Mouse (Mus musculus): ENCODE results near the gene Dhx40.
A peak's percentile ranks its signal among the peaks of the same experiment; 100 is the strongest.

The Dhx40 gene

DNA sequence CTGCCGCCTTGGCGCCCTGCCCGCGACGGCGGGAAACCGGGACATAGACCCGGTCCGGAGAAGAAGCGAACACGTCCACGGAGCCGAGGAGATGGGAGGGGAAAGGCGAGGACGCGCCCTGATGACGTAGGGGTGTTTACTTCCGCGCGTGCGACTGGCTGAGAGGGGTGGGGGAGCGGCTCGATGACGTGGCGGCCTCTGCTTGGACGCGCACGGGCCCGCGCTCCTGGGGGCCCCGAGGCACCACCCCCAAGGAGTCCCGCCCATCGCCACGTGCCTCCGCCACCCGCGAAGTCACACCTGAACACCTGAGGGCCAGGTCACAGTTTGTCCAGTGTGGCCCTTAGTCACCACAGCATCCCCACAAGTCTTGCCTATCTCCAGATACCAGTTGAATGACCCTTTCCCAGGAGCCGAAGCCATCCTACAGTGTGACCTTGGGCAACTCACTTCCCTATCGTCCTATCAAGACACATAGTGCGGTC, at the start of gene Dhx40:
Gene Dhx40 (minus strand): TSS at position 242 of the 485 bp plus-strand sequence.
- DNase-seq = peak; percentile 94

DNA sequence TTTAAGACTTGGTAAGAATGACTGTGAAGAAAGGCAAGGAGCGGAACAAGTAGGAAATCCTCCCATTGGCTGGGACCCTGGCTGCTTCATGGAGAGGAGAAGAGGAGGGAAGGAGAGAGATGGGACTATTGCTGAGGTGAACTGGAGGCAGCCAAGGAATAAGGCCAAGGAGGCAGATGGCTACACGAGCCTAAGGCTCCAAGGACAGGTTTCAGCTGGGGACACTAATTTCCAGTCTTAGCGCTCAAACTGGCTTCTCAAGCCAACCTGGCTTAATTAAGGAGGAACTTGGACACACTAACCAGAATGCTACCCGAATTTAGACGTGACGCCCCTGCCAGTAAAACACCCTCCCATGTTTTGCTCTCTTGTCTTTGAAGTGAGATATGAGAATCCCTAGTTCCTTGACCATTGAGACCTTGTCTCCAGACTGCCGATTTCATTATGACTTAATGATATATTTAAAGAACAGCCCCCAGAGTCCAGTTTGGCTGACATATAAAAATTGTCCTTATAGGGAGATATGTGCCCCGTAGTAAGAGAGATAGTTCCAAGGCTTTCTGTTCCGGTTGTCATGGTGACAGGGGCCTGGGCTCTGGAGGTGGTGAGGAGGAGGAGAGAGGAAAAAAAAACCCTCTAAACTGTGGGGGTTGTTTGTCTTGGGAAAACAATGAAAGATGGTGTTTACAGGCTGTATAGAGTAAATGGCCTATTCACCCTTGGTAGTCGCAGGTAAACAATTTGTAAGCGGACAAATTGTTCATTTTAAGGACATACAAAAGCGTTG, 48.3 kb upstream of the Dhx40 start:
- no peak for DNase-seq

DNA sequence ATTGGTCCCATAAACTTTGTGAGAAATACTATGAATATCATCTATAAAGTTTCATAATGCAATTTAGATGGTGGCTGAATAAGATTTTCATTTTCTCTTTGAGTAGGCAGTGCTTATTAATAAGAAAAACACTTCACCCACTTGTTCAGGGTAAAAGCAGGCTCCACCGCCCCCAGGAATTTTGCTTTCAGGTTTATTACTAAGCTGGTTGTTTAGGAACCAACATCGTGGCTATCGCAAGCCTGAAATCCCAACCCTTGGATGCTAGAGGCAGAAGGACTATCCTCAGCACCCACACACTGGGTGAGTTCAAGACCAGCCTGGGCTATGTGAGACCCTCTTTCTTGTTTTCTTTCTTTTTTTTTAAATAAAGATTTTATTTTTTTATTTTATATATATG, 45.5 kb upstream of the Dhx40 start:
- DNase-seq = no peak

DNA sequence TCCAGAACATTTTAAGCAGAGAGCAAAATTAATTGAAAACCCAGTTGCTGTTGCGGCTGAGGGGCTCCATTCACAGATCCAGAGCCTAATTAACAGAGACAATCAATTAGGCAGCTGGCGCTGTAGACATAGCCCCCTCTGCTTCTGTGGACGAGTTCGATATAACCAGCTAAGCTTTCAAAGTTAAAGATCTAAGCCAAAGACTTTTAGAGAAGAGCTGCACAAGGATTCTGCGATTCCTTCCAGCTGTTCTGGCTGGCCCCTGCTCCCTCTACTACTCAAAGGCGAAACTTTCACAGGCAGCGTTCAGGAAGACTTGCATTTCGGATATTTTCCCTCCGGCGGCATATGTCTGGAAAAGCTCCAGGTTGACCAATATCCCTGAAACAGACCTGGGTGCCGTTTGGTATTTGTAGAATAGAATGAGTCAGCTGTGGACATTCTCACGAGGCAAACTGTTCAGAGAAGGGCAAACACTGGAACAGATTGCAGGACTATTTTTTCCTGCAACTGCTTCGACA, 45.0 kb upstream of the Dhx40 start:
- DNase-seq = no peak

DNA sequence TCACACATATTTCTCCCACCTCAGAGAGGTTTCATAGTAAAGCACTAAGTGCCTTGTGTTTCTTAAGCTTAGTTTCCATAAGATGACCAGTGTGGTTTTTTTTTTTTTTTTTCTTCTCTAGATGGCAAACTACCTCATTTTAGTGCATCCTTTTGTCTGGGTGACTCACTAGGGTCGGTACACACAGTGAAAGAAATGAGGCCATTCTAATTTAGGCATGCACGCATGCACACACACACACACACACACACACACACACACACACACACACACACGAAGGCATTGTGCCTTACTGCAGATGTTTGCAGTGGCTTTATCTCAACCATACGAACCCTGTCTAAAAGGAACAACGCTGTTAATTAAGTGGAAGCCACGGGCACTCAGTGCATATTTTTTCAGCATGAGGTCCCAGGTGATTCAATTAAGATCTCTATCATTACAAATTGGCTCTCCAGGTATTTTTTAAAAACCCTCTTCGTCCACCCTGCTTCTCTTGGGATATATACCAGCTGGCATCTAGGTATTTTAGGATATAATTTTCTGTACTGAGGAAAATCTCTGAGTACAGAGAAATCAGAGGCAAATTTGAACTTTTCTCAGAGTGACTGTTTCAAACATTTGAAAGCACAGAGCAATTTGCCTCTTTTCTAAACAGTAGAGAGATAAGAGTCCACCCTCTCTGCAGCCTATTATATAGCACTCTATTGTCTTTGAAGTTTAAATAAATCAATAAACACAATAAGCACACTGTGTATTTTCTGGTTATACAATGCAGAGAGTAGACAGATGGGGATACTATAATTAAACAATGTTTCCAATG, 44.4 kb upstream of the Dhx40 start:
- no peak for DNase-seq

DNA sequence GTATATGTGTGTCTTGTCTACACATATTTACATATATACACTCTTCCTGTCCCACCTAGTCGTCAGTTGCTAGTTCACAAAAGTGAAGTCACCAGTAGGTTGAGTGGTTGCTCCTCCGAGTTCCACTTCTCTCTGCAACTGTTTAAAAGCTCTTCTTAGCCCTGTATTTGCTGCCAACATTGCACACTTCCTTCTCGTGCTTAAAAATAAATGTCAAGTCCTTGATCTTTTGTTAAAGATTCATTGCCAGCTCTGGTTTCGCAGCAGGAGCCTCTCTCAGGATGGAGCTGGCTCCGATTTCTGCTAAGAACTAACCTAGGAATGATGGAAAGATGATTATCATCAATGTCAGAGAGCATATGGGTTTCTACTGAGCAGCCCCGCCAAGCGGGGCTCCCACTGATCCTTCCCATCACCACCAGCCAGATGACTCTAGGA, 43.7 kb upstream of the Dhx40 start:
- no peak for DNase-seq

DNA sequence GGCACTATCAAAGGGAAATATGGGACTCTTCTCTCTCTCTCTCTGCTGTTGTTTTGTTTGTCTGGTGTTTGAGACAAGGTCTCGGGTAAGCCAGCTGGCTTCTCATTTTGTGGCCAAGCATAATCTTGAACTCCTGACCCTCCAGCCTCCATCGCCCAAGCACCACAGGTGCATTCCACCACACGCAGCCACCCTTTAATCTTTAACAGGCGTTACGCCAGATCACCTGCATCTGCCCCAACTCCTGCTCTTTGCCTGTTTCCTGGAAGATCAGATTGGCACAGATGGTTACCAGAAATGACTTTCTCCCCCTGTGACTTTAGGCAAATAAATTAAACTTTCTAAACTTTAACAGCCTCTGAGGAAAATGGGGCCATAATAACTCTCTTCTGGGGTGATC, 36.3 kb upstream of the Dhx40 start:
- no peak for DNase-seq

DNA sequence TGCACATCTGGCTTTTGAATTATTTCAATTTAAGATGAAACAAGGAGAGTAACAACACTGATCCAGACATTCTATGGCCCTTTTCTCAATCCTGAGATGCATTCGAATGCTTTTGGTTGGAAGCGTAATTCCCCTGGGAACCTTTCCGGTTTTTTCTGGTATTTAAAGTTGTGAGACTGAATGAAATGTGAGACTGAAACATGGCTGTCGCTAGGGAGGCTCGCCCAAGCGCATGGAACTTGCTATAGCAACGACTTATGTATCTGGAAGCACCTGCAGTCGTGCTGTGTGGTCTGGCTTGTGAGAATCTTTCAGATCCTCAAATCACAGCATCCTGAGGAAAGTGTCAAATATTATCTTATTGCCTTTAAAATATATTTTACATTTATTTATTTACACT, 33.7 kb upstream of the Dhx40 start:
- no peak for DNase-seq

DNA sequence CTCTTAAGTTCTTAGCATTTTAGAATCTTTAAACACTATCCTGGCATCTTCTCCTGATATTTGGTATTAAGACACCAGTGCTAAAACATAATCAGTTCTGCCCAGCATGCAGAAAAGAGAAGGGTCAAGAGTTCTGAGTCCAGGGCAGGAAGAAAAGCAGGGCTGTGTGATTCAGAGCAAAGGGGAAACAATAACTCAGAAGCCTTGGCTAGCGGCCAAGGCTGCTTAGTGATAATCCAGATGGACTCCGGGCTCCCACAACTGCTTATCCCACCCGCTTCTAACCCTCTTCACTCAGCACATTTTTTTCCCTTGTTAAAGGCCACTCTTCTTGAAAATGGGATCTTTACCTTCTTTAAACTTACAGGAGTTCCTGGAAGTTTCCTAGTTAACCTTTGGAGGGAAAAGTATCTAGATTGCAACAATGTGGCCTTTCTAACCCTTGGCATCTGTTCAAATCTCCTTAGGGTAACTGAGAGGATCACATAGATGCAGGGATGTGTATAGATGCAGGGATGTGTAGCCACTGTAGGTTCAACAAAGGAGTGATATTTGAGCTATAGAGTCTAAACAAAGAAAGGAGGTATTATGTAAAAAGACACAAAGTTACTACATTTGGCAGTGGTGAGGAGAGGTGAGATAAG, 33.1 kb upstream of the Dhx40 start:
- no peak for DNase-seq

DNA sequence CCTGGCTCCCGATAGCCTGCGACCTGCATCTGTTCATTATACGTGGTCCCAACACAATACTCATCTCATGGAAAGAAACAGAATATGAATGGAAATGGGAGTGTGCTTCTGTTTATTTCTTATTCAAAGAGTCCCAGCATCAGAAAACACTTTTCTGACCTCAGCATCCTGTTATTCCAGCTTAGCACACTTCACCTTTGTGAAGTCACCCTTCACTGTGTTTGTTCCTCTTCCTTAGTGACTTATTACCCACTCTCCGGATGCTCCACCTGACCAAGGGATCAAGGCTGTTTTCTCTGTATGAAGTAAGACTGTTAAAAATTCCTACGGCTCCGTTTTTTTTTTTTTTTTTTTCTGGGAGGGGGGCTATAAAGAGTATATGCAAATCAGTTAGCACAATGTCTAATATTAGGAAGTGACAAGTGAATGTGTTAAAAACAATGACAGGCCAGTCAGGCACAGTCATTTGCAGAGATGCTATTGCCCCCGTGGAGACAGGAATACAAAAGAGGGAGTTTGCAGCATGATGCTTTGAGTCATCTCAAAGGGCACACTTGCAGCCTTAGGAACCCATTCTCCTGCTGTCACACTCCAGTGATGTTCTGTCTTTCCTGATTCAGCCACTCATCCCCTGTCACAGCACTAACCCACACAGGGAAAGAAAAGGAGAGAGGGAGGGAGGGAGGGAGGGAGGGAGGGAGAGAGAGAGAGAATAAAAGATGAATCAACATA, 32.3 kb upstream of the Dhx40 start:
- no peak for DNase-seq

DNA sequence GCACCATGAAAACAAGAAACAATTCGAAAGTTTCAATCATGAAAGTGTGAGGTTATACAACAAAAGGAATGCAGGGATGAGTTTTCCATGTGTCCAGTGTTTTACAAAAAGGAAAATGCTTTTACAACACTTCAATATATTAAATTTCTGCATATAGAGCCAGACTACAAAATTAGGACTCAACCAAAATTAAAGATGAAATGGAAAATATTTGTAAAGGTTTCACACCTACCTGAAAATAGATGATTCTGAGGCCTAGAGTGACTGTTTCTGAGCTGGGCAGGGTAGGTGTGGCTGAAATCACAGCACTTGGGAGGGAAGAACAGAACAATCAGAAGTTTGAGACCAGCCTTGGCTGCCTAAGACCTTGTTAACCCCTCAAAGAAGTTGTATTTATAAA, 31.2 kb upstream of the Dhx40 start:
- no peak for DNase-seq

DNA sequence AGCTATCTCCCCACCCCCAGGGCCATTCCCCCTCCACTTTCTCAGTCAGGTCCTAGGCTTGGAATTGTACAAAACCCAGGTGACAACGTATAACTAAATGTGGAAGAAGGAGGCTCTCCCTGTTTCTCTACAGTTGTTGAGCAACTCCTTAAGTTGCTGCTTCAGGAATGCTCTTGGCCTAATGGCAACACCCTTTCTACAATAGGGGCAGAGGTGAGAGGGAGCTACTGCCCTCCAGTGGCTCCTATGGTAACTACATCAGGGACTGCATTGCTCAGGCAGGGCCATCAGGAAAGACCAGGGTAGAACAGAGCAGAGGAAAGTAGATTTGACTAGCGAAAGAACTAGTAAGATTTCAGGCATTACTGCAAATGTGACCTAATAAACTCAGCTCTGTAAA, 28.8 kb upstream of the Dhx40 start:
- DNase-seq = peak; percentile 40

DNA sequence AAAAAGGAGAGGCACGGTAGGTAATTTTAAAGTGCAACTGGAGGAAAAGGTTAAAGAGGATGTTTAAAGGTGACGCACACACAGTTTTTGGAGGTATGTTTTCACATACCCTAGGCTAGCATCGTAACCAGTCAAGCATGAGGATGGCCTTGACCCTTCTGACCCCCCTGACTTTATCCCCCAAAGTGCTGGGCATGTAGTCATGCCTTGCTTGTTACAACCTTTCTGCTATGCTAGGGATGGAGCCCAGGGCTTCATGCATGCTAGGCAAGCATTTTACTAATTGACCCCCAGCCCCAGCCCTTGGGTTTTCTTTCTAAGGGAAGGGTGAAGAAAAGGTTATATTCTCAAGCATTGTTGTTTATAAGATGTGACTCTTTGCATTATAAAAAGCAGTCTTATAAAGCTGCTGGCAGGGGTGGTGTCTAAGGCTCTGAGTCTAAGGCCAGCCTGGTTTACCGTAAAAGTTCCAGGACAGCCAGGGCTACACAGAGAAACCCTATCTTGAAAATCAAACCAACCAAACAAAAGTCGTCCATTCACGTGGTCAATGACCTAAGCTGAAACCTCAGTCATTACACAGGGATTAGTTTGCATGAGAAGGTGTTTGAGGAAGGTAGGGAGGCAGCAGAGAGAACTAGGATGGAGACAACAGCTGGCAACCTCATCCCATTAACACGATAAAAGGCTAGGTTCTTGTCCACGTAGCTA, 27.2 kb upstream of the Dhx40 start:
- DNase-seq = no peak

DNA sequence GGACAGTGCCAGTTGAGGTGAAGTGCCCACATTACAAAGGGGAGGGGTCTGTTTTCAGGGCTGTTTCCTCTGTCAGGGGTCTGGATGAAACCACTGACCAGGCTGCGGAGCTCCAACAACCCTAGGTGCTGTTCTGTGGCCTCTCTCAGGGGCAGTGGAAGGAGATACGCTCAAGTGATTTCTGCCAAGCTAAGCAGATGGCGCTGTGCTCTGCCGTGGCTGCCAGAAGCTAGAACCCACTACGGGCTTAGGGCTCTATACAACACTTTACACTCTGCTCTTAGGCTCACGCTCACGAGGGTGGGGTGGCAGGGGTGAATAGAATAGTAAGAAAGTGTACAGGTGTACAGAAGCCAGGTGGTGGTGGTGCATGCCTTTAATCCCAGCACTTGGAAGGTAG, 26.5 kb upstream of the Dhx40 start:
- no peak for DNase-seq

DNA sequence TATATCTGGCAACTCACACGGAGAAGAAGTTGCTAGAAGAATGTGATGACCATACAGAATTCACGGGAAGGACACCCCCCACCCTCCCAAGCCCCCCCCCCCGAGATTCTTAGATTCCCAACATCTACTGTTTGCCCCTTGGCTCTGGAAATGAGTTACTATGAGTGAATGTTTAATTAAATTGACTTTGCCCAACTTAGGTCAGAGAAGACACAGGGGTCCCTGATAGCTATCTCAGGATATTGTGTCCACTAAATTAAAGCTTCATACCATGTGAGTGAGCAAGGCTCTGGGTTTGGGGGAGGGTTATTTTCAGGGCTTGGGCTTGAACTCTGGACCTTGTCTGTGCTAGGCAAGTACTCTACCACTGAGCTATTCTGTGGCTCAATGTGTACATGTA, 25.6 kb upstream of the Dhx40 start:
- no peak for DNase-seq

DNA sequence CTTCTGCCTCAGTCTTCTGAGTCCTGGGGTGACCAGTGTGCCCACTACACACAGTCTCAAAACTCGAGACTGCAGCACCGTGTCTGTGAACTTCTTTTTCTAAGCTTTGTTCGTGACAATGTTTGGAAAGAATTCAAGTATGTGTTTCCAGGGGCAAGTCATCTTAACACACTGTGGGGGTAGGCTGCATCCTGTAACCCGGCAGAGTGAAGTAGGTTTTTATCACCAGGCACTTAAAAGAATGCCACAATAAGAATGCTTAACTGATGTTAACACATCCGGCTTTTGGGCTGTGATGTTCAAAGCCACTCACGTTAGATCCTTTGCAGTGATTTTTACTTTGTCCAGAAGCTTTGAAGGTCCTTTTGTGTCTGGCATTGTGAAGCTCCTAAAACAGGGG, 20.9 kb upstream of the Dhx40 start:
- DNase-seq = no peak

DNA sequence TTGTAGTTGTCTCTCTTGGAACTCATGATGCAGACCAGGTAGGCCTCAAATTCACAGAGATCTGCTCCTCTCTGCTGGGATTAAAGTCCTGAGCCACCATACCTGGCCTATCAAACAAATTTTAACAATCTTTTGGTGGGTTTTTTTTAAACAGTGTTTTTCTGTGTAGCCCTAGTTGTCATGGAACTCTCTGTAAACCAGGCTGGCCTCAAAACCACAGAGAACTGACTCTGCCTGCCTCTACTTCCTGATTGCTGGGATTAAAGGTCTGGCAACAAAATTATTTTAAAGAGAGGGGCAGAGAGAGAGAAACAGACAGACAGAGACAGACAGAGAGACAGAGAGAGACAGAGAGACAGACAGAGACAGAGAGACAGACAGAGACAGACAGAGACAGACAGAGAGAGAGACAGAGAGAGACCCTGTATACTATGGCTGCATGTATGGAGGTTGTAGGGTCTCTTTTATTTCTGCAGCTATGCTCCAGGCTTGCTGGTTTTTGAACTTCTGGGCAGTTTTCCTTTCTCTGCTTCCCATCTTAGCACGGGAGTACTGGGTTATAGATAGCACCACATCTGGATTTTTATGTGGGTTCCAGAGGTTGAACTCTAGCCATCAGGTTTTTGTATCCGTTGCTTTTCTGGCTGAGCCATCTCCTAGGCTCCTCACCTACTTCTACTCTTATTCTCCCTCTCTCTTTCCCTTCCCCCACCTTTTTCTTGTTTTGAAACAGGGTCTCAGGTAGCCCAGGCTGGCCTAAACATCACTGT, 20.1 kb upstream of the Dhx40 start:
- DNase-seq = no peak

DNA sequence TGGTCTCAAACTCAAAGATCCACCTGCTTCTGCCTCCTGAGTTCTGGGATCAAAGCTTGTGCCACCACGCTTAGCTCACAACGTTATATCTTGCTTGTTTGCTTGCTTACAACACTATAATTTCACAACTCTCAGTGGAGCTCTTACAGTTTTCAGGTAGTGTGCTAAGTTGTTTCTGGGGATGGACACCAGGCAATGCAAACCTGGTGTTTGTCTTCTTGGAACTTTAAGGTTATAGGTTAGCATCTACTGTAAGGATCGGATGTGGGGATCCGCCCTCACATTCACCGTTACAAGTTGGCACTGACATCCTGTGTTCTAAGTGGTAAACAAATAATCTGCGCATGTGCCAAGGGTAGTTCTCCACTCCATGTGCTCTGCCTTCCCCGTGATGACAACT, 16.9 kb upstream of the Dhx40 start:
- no peak for DNase-seq

DNA sequence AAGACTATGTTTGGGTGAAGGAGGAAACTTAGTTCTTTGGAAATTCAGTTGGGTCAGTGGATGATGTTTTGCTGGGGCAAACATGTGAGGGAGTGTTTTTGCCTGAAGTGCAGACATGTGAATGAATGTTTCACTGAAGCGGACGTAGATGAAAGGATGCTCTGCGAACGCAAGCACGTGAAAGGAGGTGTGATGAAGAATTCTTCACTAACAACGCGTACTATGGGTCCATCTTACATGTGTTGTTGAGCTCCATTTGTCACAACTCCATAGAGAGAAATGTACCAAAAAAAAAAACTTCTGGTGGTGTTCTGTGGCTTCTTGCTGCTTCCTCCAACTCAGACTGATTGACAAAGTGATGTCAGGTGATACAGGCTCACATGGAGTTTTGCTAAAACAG, 15.0 kb upstream of the Dhx40 start:
- DNase-seq = no peak

DNA sequence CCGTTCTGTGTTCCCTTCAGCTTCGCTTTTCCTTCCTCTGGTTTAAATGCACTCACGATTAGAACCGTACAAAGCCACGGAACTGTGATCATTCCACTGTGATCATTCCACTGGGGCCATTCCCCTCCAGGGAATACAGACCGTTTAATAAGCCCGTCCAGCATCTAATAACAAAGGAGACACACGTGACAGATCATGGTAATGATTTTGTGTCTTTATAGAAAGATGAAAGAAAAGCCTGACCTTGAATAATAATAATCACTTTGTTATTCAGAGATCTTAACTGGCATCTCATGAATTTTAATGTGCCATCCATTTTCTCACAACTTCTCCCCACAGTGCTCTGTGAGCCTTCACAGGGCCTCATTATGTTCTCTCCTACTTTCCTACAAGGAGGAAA, 12.0 kb upstream of the Dhx40 start:
- no peak for DNase-seq

DNA sequence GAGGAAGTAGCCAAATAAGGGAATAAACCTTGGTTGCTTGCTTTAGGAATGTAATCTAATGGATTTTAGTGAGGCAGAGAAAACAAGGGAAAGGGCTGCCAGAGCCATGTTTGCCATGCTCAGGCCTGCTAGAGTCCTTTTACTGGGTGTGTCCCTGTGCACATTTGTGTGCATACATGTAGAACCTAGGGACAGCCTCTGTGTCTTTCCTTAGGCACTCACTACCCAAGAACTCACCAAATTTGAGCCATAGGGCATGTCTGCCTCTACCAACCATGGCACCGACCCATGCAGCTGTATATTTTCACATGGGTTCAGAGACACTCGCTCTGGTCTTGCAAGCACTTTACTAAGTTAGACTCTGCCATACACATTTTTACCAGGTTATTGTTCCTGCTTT, 11.4 kb upstream of the Dhx40 start:
- no peak for DNase-seq

Measured in right cerebral cortex, postnatal 4 days (tissue).